Mouse (Mus musculus) bone marrow, adult 2 months (tissue): ENCODE measurements at regions not wholly inside any gene's neighbourhood (a gene's known extent, or its start where the extent isn't known, plus 50 kb on each side); places are given as distances from the start of the nearest gene placed in this dataset.

ENCODE experiments used
- CTCF ChIP-seq: fragments of 200-500 bp; IDR thresholded peaks from 2 replicates; pipeline ENCODE4 v1.5.1; 2011; ENCODE audit warnings: low read length, control low read depth; ENCODE audit not compliant: control insufficient read depth, insufficient read depth
- POLR2A ChIP-seq: fragments of 200-500 bp; IDR thresholded peaks from 2 replicates; pipeline ENCODE4 v1.6.1; 2011; ENCODE audit warnings: low read depth, mild to moderate bottlenecking, control low read depth, low read length, borderline replicate concordance; ENCODE audit not compliant: control insufficient read depth

DNA sequence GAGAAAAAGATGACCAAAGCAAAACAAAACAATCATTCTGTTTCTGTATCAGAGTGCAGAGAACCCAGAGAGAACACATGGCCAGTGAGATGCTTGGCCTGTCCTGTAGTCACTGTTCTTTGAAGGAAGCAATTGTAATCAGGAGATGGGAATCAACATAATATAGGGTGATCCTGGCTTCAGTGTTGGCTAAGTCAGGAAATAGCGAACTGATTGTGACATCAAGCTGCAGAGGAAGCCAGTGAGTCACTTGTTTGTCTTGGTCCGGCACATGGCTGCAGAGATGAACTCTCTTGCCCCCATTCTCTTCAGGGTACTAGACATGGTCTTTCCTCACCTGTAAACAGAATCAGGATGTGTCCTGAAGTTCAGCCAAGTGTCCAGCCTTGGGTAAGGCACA is 273.3 kb upstream of the Thbs1 start:
- no peak for TF ChIP-seq CTCF
- TF ChIP-seq POLR2A = no peak
